Mouse (Mus musculus) liver, embryonic 12.5 days (tissue): ENCODE measurements at regions not wholly inside any gene's neighbourhood (a gene's known extent, or its start where the extent isn't known, plus 50 kb on each side); places are given as distances from the start of the nearest gene placed in this dataset.

ENCODE experiments used
- ATAC-seq: fragments of 200-750 bp; cut with Nextera tagmentation; 2 replicates; pipeline ENCODE4 v1.8.0; 2017; ENCODE audit warnings: moderate number of reproducible peaks, mild to moderate bottlenecking, moderate library complexity
- H3K27ac ChIP-seq: fragments of 300-500 bp; sonication (generic); 2 replicates; pipeline ENCODE4 v1.5.1; 2016; ENCODE audit warnings: mild to moderate bottlenecking
- H3K27me3 ChIP-seq: fragments of 300-500 bp; sonication (generic); replicated peaks from 2 replicates; pipeline ENCODE4 v1.6.1; 2016; ENCODE audit warnings: mild to moderate bottlenecking, moderate library complexity
- H3K36me3 ChIP-seq: fragments of 300-500 bp; sonication (generic); 2 replicates; pipeline ENCODE4 v1.6.1; 2016; ENCODE audit warnings: mild to moderate bottlenecking, moderate library complexity
- H3K4me1 ChIP-seq: fragments of 300-500 bp; sonication (generic); 2 replicates; pipeline ENCODE4 v1.6.1; 2016
- H3K4me2 ChIP-seq: fragments of 300-500 bp; sonication (generic); 2 replicates; pipeline ENCODE4 v1.6.1; 2016; ENCODE audit warnings: mild to moderate bottlenecking, moderate library complexity
- H3K4me3 ChIP-seq: fragments of 300-500 bp; sonication (generic); 2 replicates; pipeline ENCODE4 v1.5.1; 2016; ENCODE audit warnings: mild to moderate bottlenecking, moderate library complexity
- H3K9ac ChIP-seq: fragments of 300-500 bp; sonication (generic); 2 replicates; pipeline ENCODE4 v1.6.1; 2016; ENCODE audit warnings: mild to moderate bottlenecking, moderate library complexity
- H3K9me3 ChIP-seq: fragments of 300-500 bp; sonication (generic); replicated peaks from 2 replicates; pipeline ENCODE4 v1.6.1; 2016; ENCODE audit warnings: mild to moderate bottlenecking, moderate library complexity
- WGBS: fragments of 180-500 bp; shearing (Covaris S2); methylation state at CpG from one replicate; pipeline ENCODE4 v1.1.7; 2016; ENCODE audit not compliant: insufficient replicate concordance; 5-methylcytosine and 5-hydroxymethylcytosine counted together

GRCm38 (mm10) chr6:148564146-148564545, 120.0 kb upstream of the Tmtc1 start:
- Histone ChIP-seq H3K36me3 (no peaks in the 10 kb centered on the region), H3K27me3 (no peaks in the 10 kb centered on the region; the same call in 1 of the 2 replicates), H3K9me3 (no peaks in the 10 kb centered on the region), H3K9ac (no peak overlapping the region), H3K4me2 (no peak overlapping the region), H3K27ac (no peak overlapping the region), H3K4me1 (no peaks in the 10 kb centered on the region), H3K4me3 (no peak overlapping the region)
- ATAC-seq: no peak
- WGBS: 77% methylated on average over 2 of the region's 2 CpGs

GRCm38 (mm10) chr6:148562206-148562708, 118.1 kb upstream of the Tmtc1 start:
- ATAC-seq: no peak
- Histone ChIP-seq H3K9me3 (no peaks in the 10 kb centered on the region), H3K36me3 (no peaks in the 10 kb centered on the region), H3K27me3 (no peaks in the 10 kb centered on the region; the same call in 1 of the 2 replicates), H3K27ac (no peak overlapping the region), H3K4me2 (no peak overlapping the region), H3K4me1 (no peaks in the 10 kb centered on the region), H3K9ac (no peak overlapping the region), H3K4me3 (no peak overlapping the region)
- 48% methylated on average over 2 of the region's 2 CpGs for WGBS

- Histone ChIP-seq H3K9me3 (no peaks in the 10 kb centered on the region), H3K9ac (no peak overlapping the region), H3K4me3 (no peak overlapping the region), H3K27ac (no peak overlapping the region), H3K4me1 (peaks cover 15% of the 10 kb centered on the region), H3K36me3 (no peaks in the 10 kb centered on the region), H3K4me2 (no peak overlapping the region), H3K27me3 (no peaks in the 10 kb centered on the region)
- ATAC-seq: no peak
- WGBS: 46% methylated on average over 2 of the region's 2 CpGs
Measured at GRCm38 (mm10) chr6:148556484-148556871, 112.3 kb upstream of the Tmtc1 start.

DNA sequence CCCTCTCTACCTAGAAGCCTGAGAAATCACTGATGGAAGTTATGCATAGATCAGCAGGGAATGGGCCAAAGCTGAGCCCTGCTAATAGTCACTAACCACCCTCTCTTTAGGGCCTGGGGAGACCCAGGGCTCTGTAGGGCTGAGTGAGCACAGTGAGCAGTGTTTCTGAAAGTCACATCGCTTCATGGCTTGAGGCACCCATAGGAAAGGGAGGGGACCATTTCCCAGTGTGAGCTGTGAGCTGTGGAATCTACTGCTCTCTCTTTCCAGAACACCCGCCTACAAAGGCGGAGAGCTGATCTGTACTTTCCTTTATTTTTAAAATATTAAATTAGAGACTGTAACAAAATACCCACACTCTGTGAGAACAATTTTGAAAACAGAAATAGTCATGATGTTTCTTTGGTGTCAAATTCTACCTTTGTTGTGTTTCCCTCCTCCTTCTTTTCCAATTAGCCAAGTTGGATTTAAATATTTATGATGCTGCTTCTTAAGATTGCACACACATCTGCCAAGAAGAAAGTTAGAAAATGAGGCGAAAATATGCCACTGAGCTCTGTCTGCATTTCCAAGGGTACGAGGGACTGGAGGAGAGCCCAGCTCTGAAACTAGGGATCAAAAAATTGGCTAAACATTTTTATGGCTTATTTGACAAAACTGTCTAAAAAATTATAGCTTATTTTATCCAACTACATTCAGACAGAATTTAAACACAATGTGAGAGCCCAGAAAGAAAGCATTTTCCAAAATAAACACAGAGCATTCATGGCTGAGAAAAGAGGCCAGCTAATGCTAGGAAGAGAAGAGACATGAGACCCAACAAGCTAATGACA, 111.7 kb upstream of the Tmtc1 start:
- Histone ChIP-seq H3K36me3 (no peaks in the 10 kb centered on the region), H3K27me3 (no peaks in the 10 kb centered on the region), H3K27ac (no peak overlapping the region), H3K4me1 (peaks cover 15% of the 10 kb centered on the region), H3K9ac (no peak overlapping the region), H3K4me3 (no peak overlapping the region), H3K4me2 (no peak overlapping the region), H3K9me3 (no peaks in the 10 kb centered on the region)
- 73% methylated on average over 5 of the region's 5 CpGs for WGBS
- no peak for ATAC-seq

GRCm38 (mm10) chr6:148554463-148554862, 110.3 kb upstream of the Tmtc1 start:
- Histone ChIP-seq H3K36me3 (no peaks in the 10 kb centered on the region), H3K4me1 (peaks cover 15% of the 10 kb centered on the region), H3K27me3 (no peaks in the 10 kb centered on the region), H3K4me2 (no peak overlapping the region), H3K4me3 (no peak overlapping the region), H3K27ac (no peak overlapping the region; the same call in 1 of the 2 replicates), H3K9ac (no peak overlapping the region), H3K9me3 (no peaks in the 10 kb centered on the region)
- WGBS: 62% methylated on average over 3 of the region's 3 CpGs
- ATAC-seq: peak; percentile 87

DNA sequence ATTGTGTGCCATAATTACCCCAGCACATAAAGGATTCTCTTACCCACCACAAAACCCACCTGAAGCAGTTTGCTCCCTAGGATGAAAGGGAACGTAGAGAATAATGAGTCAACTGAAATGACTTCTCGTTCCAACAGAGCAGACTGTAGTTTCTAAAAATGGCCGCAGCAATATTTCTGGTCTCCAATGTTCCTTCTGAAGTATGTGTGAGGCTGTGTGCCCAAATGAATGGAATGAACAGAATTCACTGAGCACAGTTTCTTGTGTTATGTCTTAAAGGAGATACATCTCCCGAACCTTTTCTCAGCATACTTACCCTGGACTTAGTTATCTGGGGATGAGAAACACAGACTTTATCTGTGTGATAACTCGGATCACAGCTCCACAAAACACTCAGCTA, 109.4 kb upstream of the Tmtc1 start:
- 60% methylated on average over 5 of the region's 5 CpGs for WGBS

GRCm38 (mm10) chr6:148551097-148551496, 106.9 kb upstream of the Tmtc1 start:
- WGBS: 59% methylated on average over 3 of the region's 3 CpGs
- Histone ChIP-seq H3K9me3 (no peaks in the 10 kb centered on the region), H3K4me2 (no peak overlapping the region), H3K9ac (no peak overlapping the region), H3K4me1 (peaks cover 28% of the 10 kb centered on the region), H3K27ac (no peak overlapping the region), H3K27me3 (peaks cover 1% of the 10 kb centered on the region; the same call in 1 of the 2 replicates), H3K36me3 (no peaks in the 10 kb centered on the region), H3K4me3 (no peak overlapping the region)
- no peak for ATAC-seq

More for the DNA sequence above, 109.4 kb upstream of the Tmtc1 start:
- no peaks in the 10 kb centered on the region for H3K36me3 ChIP-seq
- no peak overlapping the region for H3K4me2 ChIP-seq
- no peaks in the 10 kb centered on the region for H3K9me3 ChIP-seq
- no peak overlapping the region for H3K27ac ChIP-seq
- no peak for ATAC-seq
- H3K9ac ChIP-seq: no peak overlapping the region
- no peak overlapping the region for H3K4me3 ChIP-seq
- peaks cover 20% of the 10 kb centered on the region for H3K4me1 ChIP-seq
- no peaks in the 10 kb centered on the region for H3K27me3 ChIP-seq

DNA sequence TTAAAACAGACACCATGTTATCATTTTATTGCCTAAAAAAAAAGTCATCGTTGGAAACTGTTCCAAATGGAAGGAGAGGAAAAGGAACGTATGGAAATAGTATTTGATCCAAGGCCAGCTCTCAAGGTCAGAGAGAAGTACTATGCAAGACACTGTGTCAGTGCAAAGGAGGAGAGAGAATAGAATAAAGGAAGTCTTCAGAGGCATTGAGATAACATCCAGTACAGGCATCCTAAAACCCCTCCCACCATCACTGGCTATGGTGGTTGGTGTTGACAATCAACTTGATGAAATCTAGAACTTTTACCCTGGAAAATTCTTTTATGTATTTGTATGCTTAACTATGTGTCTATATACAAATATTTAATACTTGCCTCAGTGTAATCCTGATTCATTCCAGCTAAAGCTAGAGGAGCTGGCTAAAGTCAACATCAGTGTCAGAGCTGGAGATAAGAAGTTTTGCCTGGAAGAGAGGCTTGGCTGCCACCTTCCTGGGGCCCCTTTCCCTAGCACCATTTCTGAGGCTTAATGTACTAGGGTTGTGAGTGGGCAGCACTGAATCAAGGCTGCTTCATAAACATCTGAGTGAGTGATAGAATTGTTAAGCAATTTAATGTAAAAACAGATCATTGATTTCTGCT, 104.1 kb upstream of the Tmtc1 start:
- Histone ChIP-seq H3K4me1 (peaks cover 13% of the 10 kb centered on the region), H3K9ac (no peak overlapping the region), H3K4me2 (no peak overlapping the region), H3K27me3 (peaks cover 6% of the 10 kb centered on the region), H3K27ac (no peak overlapping the region), H3K9me3 (no peaks in the 10 kb centered on the region), H3K4me3 (no peak overlapping the region), H3K36me3 (no peaks in the 10 kb centered on the region)
- ATAC-seq: no peak
- WGBS: 62% methylated on average over 2 of the region's 2 CpGs

GRCm38 (mm10) chr6:148543047-148543446, 98.9 kb upstream of the Tmtc1 start:
- Histone ChIP-seq H3K4me3 (no peak overlapping the region), H3K4me1 (peaks cover 2% of the 10 kb centered on the region), H3K36me3 (no peaks in the 10 kb centered on the region), H3K9me3 (no peaks in the 10 kb centered on the region), H3K27me3 (peaks cover 6% of the 10 kb centered on the region), H3K27ac (no peak overlapping the region), H3K9ac (no peak overlapping the region), H3K4me2 (no peak overlapping the region)
- 71% methylated on average over 3 of the region's 3 CpGs for WGBS
- no peak for ATAC-seq

DNA sequence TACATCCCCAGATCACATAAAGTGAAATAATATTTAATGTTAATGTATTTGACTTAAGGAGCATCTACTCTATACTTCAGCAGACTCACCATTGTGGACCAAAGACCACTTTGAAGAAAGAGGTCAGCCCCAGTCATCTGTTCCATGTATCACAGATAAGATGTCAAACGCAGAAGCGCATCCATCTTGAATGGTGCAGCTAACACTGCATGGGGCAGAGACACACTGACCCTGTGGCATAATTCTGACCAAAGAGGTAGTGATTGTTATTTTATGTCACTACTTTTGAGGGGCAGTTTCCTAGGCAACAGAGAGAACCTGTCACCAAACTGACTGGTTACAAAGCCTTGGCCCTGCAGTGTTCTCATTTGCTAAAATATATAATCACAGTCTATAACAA, 97.8 kb upstream of the Tmtc1 start:
- no peak overlapping the region for H3K4me3 ChIP-seq
- ATAC-seq: no peak
- H3K9ac ChIP-seq: no peak overlapping the region
- H3K27ac ChIP-seq: no peak overlapping the region
- no peaks in the 10 kb centered on the region for H3K36me3 ChIP-seq
- WGBS: 79% methylated on average over 2 of the region's 2 CpGs
- no peaks in the 10 kb centered on the region for H3K4me1 ChIP-seq
- peaks cover 6% of the 10 kb centered on the region for H3K27me3 ChIP-seq
- no peak overlapping the region for H3K4me2 ChIP-seq
- no peaks in the 10 kb centered on the region for H3K9me3 ChIP-seq

- no peaks in the 10 kb centered on the region for H3K27me3 ChIP-seq
- 55% methylated on average over 4 of the region's 4 CpGs for WGBS
Measured at GRCm38 (mm10) chr6:148539207-148539960, 95.2 kb upstream of the Tmtc1 start.

GRCm38 (mm10) chr6:148534364-148534763, 90.2 kb upstream of the Tmtc1 start:
- WGBS: 55% methylated on average over 4 of the region's 4 CpGs
- ATAC-seq: no peak
- H3K9ac ChIP-seq: no peak overlapping the region
- no peaks in the 10 kb centered on the region for H3K36me3 ChIP-seq
- H3K27ac ChIP-seq: no peak overlapping the region
- no peak overlapping the region for H3K4me3 ChIP-seq
- H3K4me1 ChIP-seq: peaks cover 7% of the 10 kb centered on the region
- H3K9me3 ChIP-seq: no peaks in the 10 kb centered on the region
- no peak overlapping the region for H3K4me2 ChIP-seq
- H3K27me3 ChIP-seq: no peaks in the 10 kb centered on the region

More at GRCm38 (mm10) chr6:148539207-148539960, 95.2 kb upstream of the Tmtc1 start:
- H3K4me2 ChIP-seq: no peak overlapping the region
- H3K36me3 ChIP-seq: no peaks in the 10 kb centered on the region
- H3K4me3 ChIP-seq: no peak overlapping the region
- no peak overlapping the region for H3K9ac ChIP-seq
- H3K9me3 ChIP-seq: no peaks in the 10 kb centered on the region
- peaks cover 5% of the 10 kb centered on the region for H3K4me1 ChIP-seq
- no peak for ATAC-seq
- no peak overlapping the region for H3K27ac ChIP-seq
